Mouse (Mus musculus) E14TG2a.4 (cell line): ENCODE measurements around the gene 1110002E22Rik.

ENCODE experiments used
- H3K27me3 ChIP-seq: 2 replicates; pipeline ENCODE4 v1.6.1; 2014; ENCODE audit warnings: low read length, control low read depth; ENCODE audit not compliant: insufficient read depth
- H3K36me3 ChIP-seq: 2 replicates; pipeline ENCODE4 v1.6.1; 2014; ENCODE audit warnings: low read length, control low read depth; ENCODE audit not compliant: insufficient read depth
- H3K4me1 ChIP-seq: replicated peaks from 2 replicates; pipeline ENCODE4 v1.6.1; 2014; ENCODE audit warnings: low read depth, low read length, control low read depth
- H3K4me3 ChIP-seq: replicated peaks from 2 replicates; pipeline ENCODE4 v1.5.1; 2014; ENCODE audit warnings: mild to moderate bottlenecking, low read length
- H3K9me3 ChIP-seq: 2 replicates; pipeline ENCODE4 v1.6.1; 2014; ENCODE audit warnings: low read length, control low read depth
- CTCF ChIP-seq: conservative IDR thresholded peaks from 2 replicates; pipeline ENCODE4 v1.5.1; 2014; ENCODE audit warnings: low read length
- NANOG ChIP-seq: IDR thresholded peaks from 2 replicates; pipeline ENCODE4 v1.6.1; 2014; ENCODE audit warnings: borderline replicate concordance, low read length, mixed read lengths
- POU5F1 ChIP-seq: IDR thresholded peaks from 2 replicates; pipeline ENCODE4 v1.6.1; 2014; ENCODE audit warnings: low read length, borderline replicate concordance

Gene 1110002E22Rik

DNA sequence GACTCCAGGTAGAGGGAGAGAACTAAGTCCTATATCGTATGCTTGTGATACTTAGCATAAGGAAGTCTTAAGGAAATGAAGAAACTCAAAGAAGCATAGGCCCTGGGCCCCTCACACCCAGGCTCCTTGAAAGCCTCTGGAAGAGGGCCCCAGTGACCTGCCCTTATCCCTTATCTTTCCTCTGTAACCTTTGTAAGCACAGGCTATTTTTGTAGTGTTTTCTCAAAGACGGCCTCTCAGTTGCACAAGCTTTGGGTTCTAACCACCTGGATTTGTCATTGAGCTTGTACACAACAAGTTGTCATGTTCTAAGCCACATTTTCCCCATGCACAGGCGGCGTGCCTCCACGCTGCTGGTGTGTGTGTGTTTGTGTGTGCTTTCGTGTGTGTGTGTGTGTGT lies 64.3 kb downstream of the 1110002E22Rik start:
- no peaks in the 10 kb centered on the region for H3K27me3 ChIP-seq
- H3K9me3 ChIP-seq = no peaks in the 10 kb centered on the region
- peaks cover 4% of the 10 kb centered on the region for H3K4me1 ChIP-seq
- TF ChIP-seq NANOG = no peak
- TF ChIP-seq POU5F1 = no peak
- TF ChIP-seq CTCF = no peak
- H3K4me3 ChIP-seq = no peak overlapping the region
- no peaks in the 10 kb centered on the region for H3K36me3 ChIP-seq

DNA sequence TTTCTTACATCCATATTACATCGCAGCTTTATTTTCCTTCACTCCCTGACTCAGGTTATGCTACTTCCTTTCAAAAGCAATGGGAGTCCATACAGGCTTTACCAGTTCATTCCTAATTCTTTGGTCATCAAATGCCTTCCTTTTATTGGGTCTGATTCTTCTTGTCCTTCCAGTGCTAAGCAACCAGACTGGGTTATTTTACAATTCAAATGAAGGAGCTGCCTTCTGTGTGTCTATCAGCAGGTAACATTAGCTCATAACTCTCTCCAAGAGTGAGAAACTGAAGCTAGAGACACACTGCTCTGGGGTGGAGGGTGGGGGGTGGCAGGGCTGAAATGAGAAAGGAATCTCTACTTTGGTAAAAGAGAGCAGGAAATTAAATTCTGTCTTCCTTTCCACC lies 65.8 kb downstream of the 1110002E22Rik start:
- H3K9me3 ChIP-seq = no peaks in the 10 kb centered on the region
- no peaks in the 10 kb centered on the region for H3K36me3 ChIP-seq
- H3K27me3 ChIP-seq = no peaks in the 10 kb centered on the region
- no peak overlapping the region for H3K4me3 ChIP-seq
- H3K4me1 ChIP-seq = peaks cover 4% of the 10 kb centered on the region
- TF ChIP-seq CTCF (no peak), NANOG (no peak), POU5F1 (no peak)
